Mouse (Mus musculus) erythroid progenitor cell, adult 5-6 weeks (primary cell): ENCODE results near the gene Ralb. TPM values are rescaled to one million over a fixed set of nuclear protein-coding genes. Genes with fewer than 3 reads are reported as not detected.

Source experiments
- total RNA-seq, 2 experiments: library from RNA; stranded (forward) in 1 of 2; stranded (reverse) in 1 of 2; fragments of 150-400 nt in 1 of 2; fragments of 186-747, 209-891 nt in 1 of 2; gene quantifications; 2 replicates each; pipeline versions ENCODE4 v1.2.3 to v1.2.4; 2015 to 2017; ENCODE audit warnings: low replicate concordance in 2 of 2

Gene Ralb
- total RNA-seq, 2 experiments from 2014 or later: 2.2 to 10.1 TPM

Other genes starting within 250 kb of the Ralb start
- gene Inhbb, start 82.5 kb downstream of the Ralb start, total RNA-seq (2015; ENCODE audit: low replicate concordance): not detected in 2 replicates
- gene Inhbb, start 82.5 kb downstream of the Ralb start, total RNA-seq (2017; ENCODE audit: low replicate concordance): not detected in 2 replicates
- gene Tmem185b, start 21.4 kb upstream of the Ralb start, total RNA-seq (2015; ENCODE audit: low replicate concordance): 3.6 and 11.3 TPM in 2 replicates
- 0.77 and 2.7 TPM in 2 replicates for gene Tmem185b, start 21.4 kb upstream of the Ralb start, total RNA-seq (2017; ENCODE audit: low replicate concordance)
- gene Epb41l5, start 144.2 kb upstream of the Ralb start, total RNA-seq (2015; ENCODE audit: low replicate concordance): not detected in 2 replicates
- gene Epb41l5, start 144.2 kb upstream of the Ralb start, total RNA-seq (2017; ENCODE audit: low replicate concordance): 0.39 and 0.68 TPM in 2 replicates